Comparison of ENCODE assay signal across 8 mouse cellular contexts in genomic region chr10:121429089-121429488, GRCm38 (mm10). TPM values are rescaled to one million over a fixed set of nuclear protein-coding genes. Genes with fewer than 3 reads are reported as not detected.
A peak's percentile ranks its signal among the peaks of the same experiment; 100 is the strongest.
DNase-seq lines count a peak whose midpoint lies in the region; ATAC-seq and TF ChIP-seq lines count a peak whose summit lies in the region.

No protein-coding gene starts in this region.

- no peak overlapping the region for H3K4me3 ChIP-seq in hindbrain, embryonic 10.5 days
- no peak overlapping the region for H3K4me3 ChIP-seq in hindbrain, embryonic 14.5 days (replicated peaks; ENCODE audit: low read length)
- no peak overlapping the region for H3K4me3 ChIP-seq in intestine, embryonic 16.5 days (ENCODE audit: low read length)
- H3K4me3 ChIP-seq in lung, postnatal 0 days (ENCODE audit: low read depth, low read length), result no peak overlapping the region

- H3K27ac ChIP-seq in hindbrain, embryonic 10.5 days, result peak overlapping the region; percentile 81; the same call in 1 of the 2 replicates
- no peak overlapping the region for H3K27ac ChIP-seq in hindbrain, embryonic 14.5 days
- peak overlapping the region; percentile 81 for H3K27ac ChIP-seq in intestine, embryonic 16.5 days (ENCODE audit: low read length)
- peak overlapping the region; percentile 92 for H3K27ac ChIP-seq in lung, postnatal 0 days (ENCODE audit: low read length)

- H3K9ac ChIP-seq in hindbrain, embryonic 14.5 days, result no peak overlapping the region
- no peak overlapping the region for H3K9ac ChIP-seq in intestine, embryonic 16.5 days (ENCODE audit: low read depth, low read length)
- no peak overlapping the region for H3K9ac ChIP-seq in lung, postnatal 0 days (replicated peaks; ENCODE audit: low read depth)

- 38% methylated on average over 2 of the region's 2 CpGs for WGBS in hindbrain, embryonic 10.5 days
- WGBS in hindbrain, embryonic 14.5 days, result 41% methylated on average over 2 of the region's 2 CpGs
- WGBS in intestine, embryonic 16.5 days, result 16% methylated on average over 2 of the region's 2 CpGs
- 4% methylated on average over 2 of the region's 2 CpGs for WGBS in lung, postnatal 0 days

- 0 out of 2 replicates have a peak, but pooled peaks cover 4% of the 10 kb centered on the region for H3K27me3 ChIP-seq in hindbrain, embryonic 10.5 days (ENCODE audit: insufficient read depth, poor library complexity, severe bottlenecking)
- H3K27me3 ChIP-seq in hindbrain, embryonic 14.5 days (ENCODE audit: control insufficient read depth, insufficient read depth, low read length), result no peaks in the 10 kb centered on the region
- no peaks in the 10 kb centered on the region for H3K27me3 ChIP-seq in intestine, embryonic 16.5 days (replicated peaks; ENCODE audit: control insufficient read depth, insufficient read depth, low read length)
- H3K27me3 ChIP-seq in lung, postnatal 0 days (replicated peaks; ENCODE audit: insufficient read depth, low read length), result no peaks in the 10 kb centered on the region

- TF ChIP-seq CTCF in lung, postnatal 0 days (IDR thresholded peaks at IDR 0.05), result no peak

- TF ChIP-seq EP300 in lung, postnatal 0 days (IDR thresholded peaks at IDR 0.05), result peak; percentile 84

- no peaks in the 10 kb centered on the region for H3K36me3 ChIP-seq in hindbrain, embryonic 10.5 days
- no peaks in the 10 kb centered on the region for H3K36me3 ChIP-seq in hindbrain, embryonic 14.5 days (replicated peaks; ENCODE audit: control insufficient read depth, insufficient read depth)
- no peaks in the 10 kb centered on the region for H3K36me3 ChIP-seq in intestine, embryonic 16.5 days (ENCODE audit: control insufficient read depth, insufficient read depth, low read length)
- H3K36me3 ChIP-seq in lung, postnatal 0 days (ENCODE audit: insufficient read depth, low read length), result no peaks in the 10 kb centered on the region

- no peak for DNase-seq in hindbrain, embryonic 10.5 days (ENCODE audit: low spot score)
- no peak for DNase-seq in hindbrain, embryonic 14.5 days (ENCODE audit: low spot score)
- peak; percentile 73 for DNase-seq in fibroblast of lung, adult 2 months (ENCODE audit: low read depth)
- DNase-seq in lung, postnatal 0 days (ENCODE audit: low spot score), result peak; percentile 80
- no peak for DNase-seq in urinary bladder, postnatal 10 days (ENCODE audit: low spot score)
- no peak for DNase-seq in thymus, postnatal 25 days
- no peak for DNase-seq in frontal cortex, adult 2 months (ENCODE audit: extremely low spot score in 1 of 2, low spot score in 1 of 2)

- no peak overlapping the region for H3K4me2 ChIP-seq in hindbrain, embryonic 14.5 days (replicated peaks)
- H3K4me2 ChIP-seq in intestine, embryonic 16.5 days (ENCODE audit: low read depth, low read length), result no peak overlapping the region
- peak overlapping the region; percentile 40; the same call in 1 of the 2 replicates for H3K4me2 ChIP-seq in lung, postnatal 0 days (replicated peaks; ENCODE audit: low read depth, low read length)

- no peak for ATAC-seq in hindbrain, embryonic 14.5 days (ENCODE audit: low FRiP score)
- peak; percentile 21 for ATAC-seq in intestine, embryonic 16.5 days
- peak; percentile 67 for ATAC-seq in lung, postnatal 0 days

- H3K9me3 ChIP-seq in hindbrain, embryonic 10.5 days, result no peaks in the 10 kb centered on the region
- no peaks in the 10 kb centered on the region for H3K9me3 ChIP-seq in hindbrain, embryonic 14.5 days (ENCODE audit: control insufficient read depth, low read length)
- H3K9me3 ChIP-seq in intestine, embryonic 16.5 days (ENCODE audit: control insufficient read depth, low read length), result no peaks in the 10 kb centered on the region
- H3K9me3 ChIP-seq in lung, postnatal 0 days (ENCODE audit: low read length), result no peaks in the 10 kb centered on the region

- H3K4me1 ChIP-seq in hindbrain, embryonic 10.5 days (replicated peaks), result peaks cover 76% of the 10 kb centered on the region
- H3K4me1 ChIP-seq in hindbrain, embryonic 14.5 days (replicated peaks; ENCODE audit: control insufficient read depth, insufficient read depth, low read length), result peaks cover 33% of the 10 kb centered on the region
- peaks cover 83% of the 10 kb centered on the region for H3K4me1 ChIP-seq in intestine, embryonic 16.5 days (ENCODE audit: control insufficient read depth, insufficient read depth, low read length)
- H3K4me1 ChIP-seq in lung, postnatal 0 days (ENCODE audit: insufficient read depth, low read depth, low read length), result peaks cover 57% of the 10 kb centered on the region

RNA-seq across cellular contexts. Expression of gene Rassf3, which starts 47.1 kb away (rescaled TPM):
- polyA plus RNA-seq in hindbrain, embryonic 10.5 days (2016; fragmentation: Nextera tagmentation; extraction: Ambion mirVana), result 8.0 and 11.4 TPM in 2 replicates
- polyA plus RNA-seq in hindbrain, embryonic 14.5 days (2014; fragmentation: Nextera tagmentation; extraction: Ambion mirVana), result 5.8 and 6.5 TPM in 2 replicates
- 15.7 and 22.2 TPM in 2 replicates for polyA plus RNA-seq in intestine, embryonic 16.5 days (2015; fragmentation: Nextera tagmentation; extraction: Ambion mirVana)
- 22.9 and 26.4 TPM in 2 replicates for polyA plus RNA-seq in lung, postnatal 0 days (2015; fragmentation: Nextera tagmentation; extraction: Ambion mirVana)
- 18.0 and 21.5 TPM in 2 replicates for polyA plus RNA-seq in frontal cortex, adult 2 months (2012; rRNA removed)

Comparison
In these comparisons a context has a peak if more than half of its experiments do, and no peak if none do; other contexts are left out.
1. DNase-seq: peak in fibroblast of lung, adult 2 months (single experiment) and lung, postnatal 0 days (single experiment); none in hindbrain, embryonic 10.5 days (single experiment), hindbrain, embryonic 14.5 days (single experiment), urinary bladder, postnatal 10 days (single experiment), thymus, postnatal 25 days (single experiment) and frontal cortex, adult 2 months (0 of 2).